Mouse (Mus musculus): ENCODE results near the gene Afmid.
"Not testable (repeated sequence)": the region's sequence is repeated elsewhere in the genome, so short reads cannot be mapped to it uniquely, and the experiment has no call there.

Gene Afmid

DNA sequence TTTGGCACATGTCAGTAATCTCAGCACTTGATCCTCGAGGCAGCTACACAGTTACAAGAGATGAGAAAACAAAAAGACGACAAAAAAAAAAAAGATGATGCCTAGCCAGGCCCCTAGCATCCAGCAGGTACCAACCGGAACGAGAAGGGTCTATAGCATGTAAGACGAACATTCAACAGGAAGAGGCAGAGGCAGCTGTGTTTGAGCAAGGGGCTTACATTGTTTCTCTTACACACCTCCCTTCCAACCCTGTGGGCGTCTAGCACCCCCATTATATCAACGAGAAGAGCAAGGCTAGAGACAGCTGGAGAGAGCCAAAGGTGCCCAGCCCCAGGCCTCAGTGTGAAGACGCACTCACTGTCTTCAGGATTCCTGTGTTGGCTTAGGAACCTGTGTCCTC, 1.2 kb downstream of the Afmid start:
- no peak for DNase-seq

DNA sequence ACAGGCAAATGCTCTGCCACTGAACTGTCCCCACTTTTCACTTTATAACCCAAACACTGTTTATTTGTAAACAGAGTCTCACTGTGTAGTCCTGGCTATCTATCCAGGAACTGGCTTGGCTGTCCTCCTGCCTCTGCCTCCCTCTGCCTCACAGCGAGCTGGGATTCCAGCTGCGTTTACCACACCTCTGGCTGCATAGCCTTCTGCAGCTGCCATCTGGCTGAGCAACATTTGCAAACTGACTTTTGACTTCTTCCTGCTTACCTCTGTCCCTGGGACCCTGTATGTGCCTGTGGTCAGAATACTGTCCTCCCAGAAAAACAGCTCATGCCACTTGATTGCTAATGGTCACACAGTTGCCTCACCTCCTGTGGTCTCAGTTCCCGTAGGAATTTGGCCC, 1.7 kb downstream of the Afmid start:
- no peak for DNase-seq

DNA sequence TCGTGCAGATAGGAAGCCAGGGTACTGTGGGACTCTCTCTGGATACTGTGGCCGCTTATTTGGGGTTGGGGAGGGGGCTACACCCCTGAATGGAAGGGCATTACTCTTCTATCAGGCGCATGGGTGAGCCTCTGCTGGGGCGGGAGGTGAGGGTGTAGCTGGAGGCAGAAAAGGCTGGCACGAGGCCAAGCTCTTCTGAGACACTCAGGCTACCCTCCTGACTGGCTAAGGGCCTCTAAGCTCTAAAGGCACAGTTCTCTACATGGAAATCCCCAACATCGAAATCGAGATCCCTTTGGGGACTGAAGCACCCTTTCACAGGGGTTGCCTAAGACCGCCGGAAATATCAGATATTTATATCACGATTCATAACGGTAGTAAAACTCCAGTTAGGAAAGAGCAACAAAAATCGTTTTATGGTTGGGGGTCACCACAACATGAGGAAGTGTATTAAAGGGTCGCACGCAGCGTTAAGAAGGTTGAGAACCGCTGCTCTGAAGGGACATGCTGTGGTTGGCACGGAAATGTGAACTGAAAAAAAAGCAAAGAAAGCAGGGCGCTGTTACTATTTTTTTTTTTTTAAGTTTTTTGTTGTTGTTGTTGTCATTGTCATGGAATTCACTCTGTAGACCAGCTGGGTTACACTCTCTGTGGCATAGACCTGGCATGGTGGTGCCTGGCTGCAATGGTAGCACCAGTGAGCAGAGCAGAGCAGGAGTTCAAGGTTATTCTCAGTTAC, 2.6 kb downstream of the Afmid start:
- peak; percentile 67 to 80 for DNase-seq

DNA sequence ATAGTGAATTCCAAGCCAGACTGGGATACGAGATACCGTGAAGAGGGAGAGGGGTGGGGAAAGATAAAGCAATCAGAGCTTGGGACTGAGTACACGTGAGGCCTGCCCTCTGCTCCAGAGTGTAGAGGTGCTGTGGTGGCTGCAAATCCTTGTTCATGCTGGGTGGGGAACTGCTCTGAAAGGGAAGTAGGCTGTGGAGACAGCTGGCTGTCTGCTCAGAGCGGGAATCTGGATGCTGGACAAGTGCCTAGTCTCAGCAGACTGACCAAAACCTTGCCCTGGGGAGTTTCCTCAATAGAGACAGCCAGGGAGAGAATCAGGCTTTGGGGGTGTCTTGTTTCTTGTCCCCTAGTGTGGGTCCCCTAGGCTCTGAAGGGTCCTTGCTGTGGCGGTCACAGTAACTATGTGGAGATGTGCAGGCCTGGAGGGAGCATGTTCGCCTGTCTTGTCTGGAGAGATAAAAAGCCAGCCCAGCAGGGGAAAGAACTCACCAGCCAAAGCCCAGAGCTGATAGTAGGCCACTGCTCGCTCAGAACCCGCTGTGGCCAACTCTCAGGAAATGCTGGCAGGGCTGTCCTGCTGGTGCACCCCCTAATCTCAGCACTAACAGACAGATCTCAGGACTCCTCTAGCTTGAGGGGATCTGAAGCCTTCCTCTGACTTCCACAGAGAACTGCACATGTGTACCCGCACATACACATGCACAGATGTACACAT, 3.3 kb downstream of the Afmid start:
- DNase-seq = peak; percentile 68 to 71

DNA sequence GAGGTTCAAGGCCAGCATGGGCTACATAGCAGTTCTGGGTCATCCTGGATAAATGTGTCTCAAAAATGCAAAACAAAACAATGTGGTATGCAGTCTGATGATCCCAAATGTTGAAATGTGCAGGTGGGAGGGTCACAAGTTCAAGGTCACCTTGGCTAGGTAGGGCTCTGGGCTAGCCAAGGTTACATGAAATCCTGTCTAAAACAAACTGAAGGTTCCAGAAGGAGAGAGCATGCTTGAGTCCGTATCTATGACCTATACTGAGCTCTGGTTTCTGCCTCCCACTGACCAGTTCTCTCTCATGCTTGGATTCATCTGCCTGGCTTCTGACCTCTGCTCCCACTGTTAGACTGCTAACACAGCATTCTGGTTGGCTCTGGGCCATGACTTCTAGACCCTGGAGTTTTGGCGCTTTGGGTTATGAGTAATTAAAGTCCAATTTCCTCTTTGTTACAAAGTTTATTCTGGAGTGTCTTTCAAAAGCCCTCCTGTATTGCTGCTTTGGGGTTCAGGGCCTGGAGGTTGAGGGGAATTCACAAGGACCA, 4.0 kb downstream of the Afmid start:
- peak; percentile 93 to 95 for DNase-seq

DNA sequence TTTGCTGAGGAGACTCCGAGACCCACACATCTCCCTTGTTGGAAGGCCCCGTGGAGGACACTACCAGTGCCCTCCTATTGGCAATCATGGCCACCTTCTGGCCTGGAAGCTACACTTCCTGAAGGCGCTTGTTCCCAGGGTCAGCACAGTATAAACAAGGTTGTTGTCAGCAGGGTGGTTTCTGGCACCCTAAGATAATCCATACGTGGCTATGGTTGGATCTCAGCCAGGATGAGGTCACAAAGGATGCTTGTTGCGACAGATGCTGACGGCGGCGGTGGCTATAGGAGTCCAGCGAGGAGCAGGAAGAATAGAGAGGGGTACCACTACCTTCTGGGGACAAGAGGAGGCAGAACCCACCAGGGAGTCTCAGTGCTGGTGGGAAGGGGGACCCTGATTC, 4.7 kb downstream of the Afmid start:
- peak in 1 of 2 experiments; percentile 23 for DNase-seq

DNA sequence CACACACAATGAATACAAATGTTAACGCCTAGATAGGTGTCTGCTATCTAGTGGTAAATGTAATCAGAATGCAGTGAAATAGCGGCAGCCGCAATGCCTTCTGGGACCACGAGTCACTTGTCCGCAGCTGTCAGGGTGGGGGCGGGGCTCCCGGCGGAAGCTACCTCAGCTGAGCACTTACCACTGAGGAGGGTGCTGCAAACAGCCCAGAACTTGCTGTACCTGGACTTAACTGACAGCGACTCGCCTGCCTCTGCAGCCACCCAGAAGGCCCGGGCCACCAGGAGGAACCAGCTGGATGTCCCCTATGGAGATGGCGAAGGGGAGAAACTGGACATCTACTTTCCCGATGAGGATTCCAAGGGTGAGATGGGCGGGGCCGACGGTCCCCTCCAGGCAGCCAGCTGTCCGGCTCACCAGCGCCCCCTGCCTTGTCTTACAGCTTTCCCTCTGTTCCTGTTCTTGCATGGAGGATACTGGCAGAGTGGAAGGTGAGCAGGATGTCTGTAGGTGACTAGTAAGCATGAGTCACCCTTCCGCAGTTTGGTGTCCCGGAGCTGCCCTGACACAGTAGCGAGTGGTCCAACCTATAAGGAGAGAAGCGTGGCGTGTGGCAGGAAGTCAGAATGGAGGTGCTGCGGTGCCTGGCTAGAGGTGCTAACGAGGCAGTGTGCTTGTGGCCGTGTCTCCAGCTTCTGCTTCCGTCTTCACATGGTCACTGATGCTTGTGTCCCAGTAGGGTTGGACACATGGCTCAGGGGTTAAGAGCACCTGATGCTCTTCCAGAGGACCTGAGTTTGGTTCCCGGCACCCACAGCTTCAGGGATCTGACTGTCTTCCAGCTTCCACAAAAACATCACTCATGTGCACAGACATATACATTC, 6.6 kb downstream of the Afmid start:
- peak; percentile 71 to 92 for DNase-seq

DNA sequence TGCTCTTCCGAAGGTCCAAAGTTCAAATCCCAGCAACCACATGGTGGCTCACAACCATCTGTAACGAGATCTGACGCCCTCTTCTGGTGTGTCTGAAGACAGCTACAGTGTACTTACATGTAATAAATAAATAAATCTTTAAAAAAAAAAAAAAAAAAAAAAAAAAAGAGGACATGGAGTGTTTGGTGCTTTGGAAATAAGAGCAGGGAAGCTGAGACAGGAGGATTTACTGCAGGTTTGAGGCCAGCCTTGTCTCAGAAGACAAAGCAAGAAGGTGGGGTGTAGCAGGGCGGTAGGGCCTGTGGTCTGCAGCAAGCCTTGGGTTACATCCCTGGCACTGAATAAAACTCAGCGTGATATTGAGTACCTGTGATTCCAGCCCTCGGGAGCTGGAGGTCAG, 7.8 kb downstream of the Afmid start:
- not testable (repeated sequence) for DNase-seq

DNA sequence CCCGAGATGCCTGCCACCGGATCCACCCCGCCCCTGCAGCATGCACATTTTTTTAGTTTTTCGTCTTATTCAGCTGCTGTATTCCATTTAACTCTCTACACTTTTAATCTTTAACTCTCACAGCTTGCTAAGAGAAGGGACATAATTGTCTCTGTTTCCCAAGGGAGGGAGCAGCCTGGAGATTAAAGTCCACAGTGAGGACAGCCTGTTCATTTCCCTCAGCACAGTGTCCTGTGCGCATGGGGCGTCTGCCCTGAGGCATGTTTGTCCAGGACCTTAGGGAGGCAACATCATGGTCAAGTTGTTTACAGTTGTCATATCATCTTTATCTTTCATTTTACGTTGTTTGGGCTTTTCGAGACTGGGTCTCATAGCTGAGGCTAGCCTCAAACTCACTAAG, 8.4 kb downstream of the Afmid start:
- DNase-seq = peak; percentile 74 to 87

DNA sequence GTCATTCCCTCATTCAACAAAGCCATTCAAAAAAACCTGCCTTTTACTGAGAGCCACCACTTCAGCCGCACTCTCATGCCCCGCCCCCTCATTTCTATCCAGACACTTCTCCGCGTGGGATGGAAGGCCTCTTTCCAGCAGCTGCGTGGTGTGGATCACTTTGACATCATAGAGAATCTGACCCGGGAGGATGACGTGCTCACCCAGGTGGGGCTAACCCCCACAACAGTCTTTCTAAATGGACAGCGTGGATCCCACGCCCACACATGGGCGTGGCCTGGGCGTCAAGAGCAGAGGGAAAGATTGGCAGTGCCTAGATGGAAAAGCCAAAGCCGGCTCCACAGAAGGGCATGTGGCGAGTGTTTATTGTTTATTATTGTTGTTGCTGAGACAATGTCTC, 10.6 kb downstream of the Afmid start:
- DNase-seq = peak; percentile 57 to 70

DNA sequence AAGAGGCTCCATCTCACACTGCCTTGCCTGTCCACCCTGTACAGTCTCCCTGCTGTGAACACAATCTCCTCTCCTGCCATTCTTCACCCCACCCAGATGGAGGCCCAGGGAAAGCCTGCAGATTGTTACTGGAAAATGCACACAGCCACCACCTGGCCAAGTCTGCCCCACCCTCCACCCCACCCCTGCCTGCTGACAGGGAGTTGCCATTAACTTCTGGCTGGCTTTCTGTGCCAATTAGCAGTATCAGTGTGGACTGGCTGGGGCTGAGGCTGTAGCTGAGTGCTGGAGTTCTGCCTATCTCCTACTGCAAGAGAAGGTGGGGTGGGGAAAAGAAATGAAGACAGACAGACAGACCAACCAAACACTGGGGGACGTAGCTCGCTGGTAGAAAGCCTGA, 12.8 kb downstream of the Afmid start:
- peak; percentile 58 to 75 for DNase-seq

DNA sequence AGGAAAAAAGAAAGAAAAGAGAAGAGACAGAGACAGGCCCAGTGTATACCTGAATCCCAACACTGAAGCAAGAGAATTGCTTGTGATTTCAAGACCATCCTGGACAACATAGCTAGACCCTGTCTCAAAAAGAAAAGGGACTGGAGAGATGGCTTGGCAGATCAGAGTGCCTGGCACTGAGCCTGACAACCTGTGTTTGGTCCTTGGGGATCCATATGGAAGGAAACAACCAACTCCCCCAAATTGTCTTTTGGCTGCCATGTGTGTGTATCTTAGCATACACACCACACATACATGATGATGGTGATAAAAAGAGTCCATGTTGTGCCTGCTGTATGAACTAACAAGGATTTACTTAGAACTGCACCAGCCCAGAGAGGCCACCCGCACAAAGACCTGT, 13.3 kb downstream of the Afmid start:
- no peak for DNase-seq

DNA sequence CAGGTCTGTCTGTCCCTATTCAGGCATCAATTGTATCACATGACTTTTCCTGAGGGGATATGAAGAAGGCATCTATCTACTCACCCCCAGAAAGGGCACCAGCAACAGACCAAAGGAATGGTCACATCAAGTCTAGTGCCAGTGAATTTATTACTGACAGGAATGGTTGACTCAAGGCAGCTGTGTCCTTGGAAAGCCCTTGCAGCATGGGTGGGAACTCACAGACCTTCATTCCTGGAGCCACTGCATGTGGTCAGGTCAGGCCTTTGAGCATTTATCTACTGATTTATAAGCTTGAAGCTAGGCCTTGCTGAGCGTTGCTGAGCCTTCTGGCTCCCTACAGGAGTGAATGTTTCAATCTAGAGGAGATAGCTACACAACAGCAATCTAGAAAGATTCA, 15.2 kb downstream of the Afmid start:
- no peak for DNase-seq

DNA sequence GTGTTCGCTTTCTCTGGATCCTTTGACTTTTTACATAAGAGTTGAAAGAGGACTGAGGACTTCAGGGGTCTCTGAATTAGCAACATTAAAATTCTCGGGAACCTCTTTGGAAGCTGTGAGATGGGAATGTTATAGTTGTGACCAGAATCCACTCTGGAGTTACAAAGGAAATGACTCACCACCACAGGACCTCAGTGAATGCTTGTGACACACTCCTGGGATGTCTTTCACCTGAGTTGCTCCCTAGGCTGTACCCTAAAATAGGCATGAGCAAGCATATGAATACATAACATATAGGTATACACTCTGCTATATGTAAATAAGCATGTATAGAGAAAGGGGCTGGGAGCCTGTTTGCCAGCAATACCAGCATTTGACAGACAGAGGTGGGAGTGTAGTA, 17.7 kb downstream of the Afmid start:
- DNase-seq = no peak

DNA sequence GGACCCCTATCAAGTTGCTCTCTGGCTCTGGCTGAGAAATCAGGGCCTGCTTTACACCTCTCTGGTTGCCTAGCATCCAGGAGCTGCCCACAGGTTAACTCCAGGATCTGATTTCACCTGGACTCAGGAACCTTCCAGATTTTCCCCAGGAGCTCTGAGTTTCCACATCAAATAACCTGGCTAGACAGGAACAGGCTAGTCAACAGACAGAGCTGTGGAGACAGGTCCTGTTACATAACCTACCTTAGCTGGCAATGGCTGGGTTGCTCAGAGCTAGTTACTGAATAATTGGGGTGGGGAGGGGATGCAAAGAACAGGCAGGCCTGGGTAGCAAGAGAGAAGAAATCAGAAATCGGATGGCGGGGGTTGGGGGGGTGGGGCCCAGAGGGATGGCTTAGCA, 19.3 kb downstream of the Afmid start:
- DNase-seq = peak; percentile 49 to 90

DNA sequence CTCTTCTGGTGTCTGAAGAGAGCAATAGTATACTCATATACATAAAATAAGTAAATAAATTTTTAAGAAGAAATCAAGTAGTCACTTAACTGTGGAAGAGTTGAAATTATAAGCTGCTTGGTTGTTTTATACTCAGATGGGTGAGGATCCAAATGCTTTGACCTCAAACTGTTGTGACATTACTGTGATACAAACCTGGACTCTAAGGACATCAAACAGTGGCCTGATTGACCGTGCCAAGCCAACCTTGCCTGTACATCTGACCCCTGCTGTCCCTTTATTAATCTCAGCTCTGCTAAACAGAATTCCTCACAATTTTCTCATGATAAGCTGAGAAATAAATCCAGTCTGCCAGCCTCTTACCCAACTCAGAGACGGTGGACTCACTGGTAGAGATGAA, 19.9 kb downstream of the Afmid start:
- DNase-seq = no peak

DNA sequence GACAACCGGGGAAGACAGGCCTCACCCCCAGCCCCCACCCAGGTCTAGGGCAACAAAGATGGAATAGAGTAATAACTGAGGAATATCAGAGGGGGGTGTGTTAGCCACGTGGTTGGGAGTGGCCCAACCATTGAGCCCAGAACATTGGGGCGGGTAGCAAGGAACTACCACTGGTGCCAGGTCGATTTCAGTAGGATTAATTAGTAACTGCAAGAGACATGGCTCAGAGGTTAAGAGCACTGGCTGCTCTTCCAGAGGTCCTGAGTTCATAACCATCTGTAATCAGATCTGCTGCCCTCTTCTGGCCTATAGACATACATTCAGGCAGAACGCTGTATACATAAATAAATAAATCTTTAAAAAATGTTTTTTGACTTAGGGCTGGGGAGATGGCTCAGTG, 20.9 kb downstream of the Afmid start:
- DNase-seq = peak; percentile 78 to 85

DNA sequence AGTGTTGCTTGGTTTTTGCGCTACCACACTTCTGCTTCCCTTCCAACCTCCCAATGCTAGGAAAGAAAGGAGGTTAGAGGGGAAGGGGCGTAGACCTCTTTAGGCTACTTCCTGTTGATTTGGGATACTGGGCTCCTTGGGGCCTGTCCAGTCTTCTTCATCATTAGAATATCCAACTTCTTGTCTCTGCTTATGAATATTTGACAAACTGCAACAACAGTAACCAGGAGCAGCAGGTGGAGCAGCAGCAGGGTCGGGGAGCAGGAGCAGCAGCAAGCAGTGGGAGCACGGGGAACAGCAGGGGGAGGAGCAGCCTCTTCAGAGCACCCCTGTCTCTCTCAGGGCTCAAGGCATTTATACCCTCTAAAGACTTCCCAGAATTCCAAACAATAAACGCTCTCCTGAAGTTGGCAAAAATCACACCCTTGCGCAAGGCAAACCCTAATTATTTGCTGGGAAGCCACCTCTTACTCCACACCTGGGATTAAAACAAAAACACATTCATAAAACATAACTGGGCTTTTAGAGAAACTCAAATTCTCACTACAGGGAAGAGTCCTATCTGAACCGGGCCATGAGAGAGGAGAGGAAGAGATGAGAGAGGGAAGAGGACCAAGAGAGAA, 22.0 kb downstream of the Afmid start:
- DNase-seq = no peak

DNA sequence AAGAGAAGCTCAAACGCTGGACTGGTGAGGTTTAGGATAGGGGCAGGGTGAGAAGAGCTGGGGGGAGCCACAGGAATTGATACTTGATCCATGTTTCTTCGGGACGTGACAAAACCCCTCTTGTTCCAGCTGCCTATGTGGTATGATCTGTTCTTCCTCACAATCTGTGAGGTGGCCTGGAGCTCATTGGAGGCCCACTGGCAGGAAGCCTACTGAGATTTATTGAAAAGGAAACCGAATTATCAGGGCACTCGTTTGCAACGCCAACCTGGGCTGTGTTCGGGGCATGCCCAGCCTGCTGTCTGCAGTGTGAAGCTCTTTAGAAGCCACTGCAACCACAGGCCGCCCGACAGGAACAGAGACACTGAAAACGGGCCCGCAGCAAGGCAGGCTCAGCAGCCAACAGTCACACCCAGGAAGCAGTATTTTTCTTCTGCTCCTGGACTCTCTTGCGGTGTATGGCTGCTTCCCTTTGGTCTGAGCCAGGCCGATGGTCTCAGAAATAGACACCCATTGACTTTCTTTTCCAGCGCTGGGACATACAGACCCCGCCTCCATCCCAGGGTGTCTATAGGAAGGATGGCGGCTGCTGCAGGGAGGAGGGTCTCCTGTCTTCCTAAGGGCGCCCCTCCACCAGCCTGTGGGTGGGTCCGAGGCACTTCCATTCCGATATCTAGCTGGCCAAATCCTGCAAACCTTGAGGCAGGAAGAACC, 22.7 kb downstream of the Afmid start:
- DNase-seq = peak in 1 of 2 experiments; percentile 55

DNA sequence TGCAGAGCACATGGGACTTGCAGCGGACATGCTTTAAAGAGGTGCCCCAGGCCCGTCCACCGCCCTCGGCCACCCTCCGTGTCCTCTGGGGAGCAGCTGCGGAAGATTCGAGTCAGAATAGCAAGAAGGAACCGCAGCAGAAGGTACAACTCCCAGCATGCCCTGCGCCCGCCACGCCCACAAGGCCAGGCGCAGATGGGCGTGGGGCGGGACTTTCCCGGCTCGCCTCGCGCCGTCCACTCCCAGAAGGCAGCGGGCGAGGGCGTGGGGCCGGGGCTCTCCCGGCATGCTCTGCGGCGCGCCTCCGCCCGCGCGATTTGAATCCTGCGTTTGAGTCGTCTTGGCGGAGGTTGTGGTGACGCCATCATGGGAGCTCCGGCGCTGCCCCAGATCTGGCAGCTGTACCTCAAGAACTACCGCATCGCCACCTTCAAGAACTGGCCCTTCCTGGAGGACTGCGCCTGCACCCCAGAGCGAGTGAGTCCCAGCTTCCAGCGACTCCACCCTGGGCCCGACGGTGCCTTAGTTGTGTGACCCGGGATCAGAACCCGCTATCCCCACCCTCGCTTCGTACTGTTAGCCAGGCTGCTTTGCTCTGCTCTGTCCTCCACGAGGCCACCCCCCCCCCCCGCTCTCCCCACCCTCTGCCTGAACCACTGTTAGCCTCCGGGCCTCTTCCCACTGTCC, 23.4 kb downstream of the Afmid start, which contains the start of gene Birc5:
Birc5 (plus strand) TSS at position 267 of the 687 bp plus-strand sequence.
- peak; percentile 96 to 98 for DNase-seq

DNA sequence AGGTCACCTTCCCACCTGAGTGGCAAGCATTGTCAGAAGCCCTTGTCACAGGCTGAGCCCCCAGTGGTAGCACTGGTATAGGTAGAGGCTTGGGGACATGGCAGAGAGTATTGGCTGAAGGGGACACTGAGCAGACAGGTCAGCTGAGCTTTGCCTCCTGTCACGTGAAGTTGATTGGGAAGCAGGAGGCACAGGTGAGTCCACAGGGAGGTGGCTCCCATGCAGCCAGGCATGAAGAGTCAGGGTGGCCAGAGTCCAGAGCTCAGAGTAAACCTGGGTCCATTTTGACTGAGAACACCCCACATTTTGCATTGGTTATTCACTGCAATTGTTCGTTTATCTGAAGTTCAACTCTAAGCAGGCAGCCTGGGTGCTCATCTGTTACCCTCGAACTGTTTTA, 27.2 kb downstream of the Afmid start:
- peak in 1 of 2 experiments; percentile 55 for DNase-seq
